Mouse (Mus musculus) heart, postnatal 0 days (tissue): ENCODE measurements around the gene Smtnl1. TPM values are rescaled to one million over a fixed set of nuclear protein-coding genes. Genes with fewer than 3 reads are reported as not detected.

Source experiments
- ATAC-seq: fragments of 200-750 bp; cut with Nextera tagmentation; 2 replicates; pipeline ENCODE4 v1.8.0; 2017; ENCODE audit warnings: low read depth, moderate number of reproducible peaks, moderate library complexity; ENCODE audit not compliant: insufficient read depth
- DNase-seq: peaks from one replicate; pipeline ENCODE4 v3.0.0-alpha.2; 2016; ENCODE audit warnings: low spot score
- H3K27ac ChIP-seq: fragments of 300-500 bp; sonication (generic); 2 replicates; pipeline ENCODE4 v1.5.1; 2014; ENCODE audit warnings: low read depth, mild to moderate bottlenecking
- H3K27me3 ChIP-seq: fragments of 300-500 bp; sonication (generic); 2 replicates; pipeline ENCODE4 v1.6.1; 2014; ENCODE audit warnings: low read length, mixed read lengths; ENCODE audit not compliant: control insufficient read depth, insufficient read depth
- H3K36me3 ChIP-seq: fragments of 300-500 bp; sonication (generic); replicated peaks from 2 replicates; pipeline ENCODE4 v1.6.1; 2014; ENCODE audit warnings: low read length, mixed read lengths; ENCODE audit not compliant: control insufficient read depth, insufficient read depth
- H3K4me1 ChIP-seq: fragments of 300-500 bp; sonication (generic); 2 replicates; pipeline ENCODE4 v1.6.1; 2014; ENCODE audit warnings: antibody characterized with exemption; ENCODE audit not compliant: control insufficient read depth, insufficient read depth
- H3K4me2 ChIP-seq: fragments of 300-500 bp; sonication (generic); 2 replicates; pipeline ENCODE4 v1.6.1; 2014; ENCODE audit warnings: low read depth, mild to moderate bottlenecking, low read length, moderate library complexity
- H3K4me3 ChIP-seq: fragments of 300-500 bp; sonication (generic); 2 replicates; pipeline ENCODE4 v1.5.1; 2014; ENCODE audit warnings: low read depth, low read length
- H3K9ac ChIP-seq: fragments of 300-500 bp; sonication (generic); replicated peaks from 2 replicates; pipeline ENCODE4 v1.6.1; 2014; ENCODE audit warnings: low read depth, low read length, mixed read lengths
- H3K9me3 ChIP-seq: fragments of 300-500 bp; sonication (generic); replicated peaks from 2 replicates; pipeline ENCODE4 v1.6.1; 2016; ENCODE audit warnings: low read length; ENCODE audit not compliant: control insufficient read depth
- CTCF ChIP-seq: IDR thresholded peaks from 2 replicates; pipeline ENCODE4 v1.5.1; 2016; ENCODE audit warnings: antibody characterized with exemption, control low read depth, low read depth
- EP300 ChIP-seq: IDR thresholded peaks from 2 replicates; pipeline ENCODE4 v1.6.1; 2016; ENCODE audit warnings: antibody characterized with exemption, low read depth
- WGBS: fragments of 180-500 bp; shearing (Covaris S2); extraction: QIAGEN DNeasy Blood & Tissue Kit; methylation state at CpG from one replicate; pipeline ENCODE4 v1.1.7; 2014; 5-methylcytosine and 5-hydroxymethylcytosine counted together
- polyA plus RNA-seq: library from polyadenylated mRNA; unstranded; fragments of >200 nt; fragmentation: Nextera tagmentation; extraction: Ambion mirVana; gene quantifications from 2 replicates; pipeline ENCODE4 v1.2.1, GENCODE M21; 2015
- total RNA-seq: library from RNA; depleted of rRNA; stranded (reverse); fragments of >200 nt; gene quantifications from 2 replicates; pipeline ENCODE4 v1.2.3, GENCODE M21; 2014; ENCODE audit warnings: low replicate concordance; rRNA removed

Gene Smtnl1
- total and polyA plus RNA-seq, 2 experiments from 2014 or later = 0.12 TPM; not detected in 1

DNA sequence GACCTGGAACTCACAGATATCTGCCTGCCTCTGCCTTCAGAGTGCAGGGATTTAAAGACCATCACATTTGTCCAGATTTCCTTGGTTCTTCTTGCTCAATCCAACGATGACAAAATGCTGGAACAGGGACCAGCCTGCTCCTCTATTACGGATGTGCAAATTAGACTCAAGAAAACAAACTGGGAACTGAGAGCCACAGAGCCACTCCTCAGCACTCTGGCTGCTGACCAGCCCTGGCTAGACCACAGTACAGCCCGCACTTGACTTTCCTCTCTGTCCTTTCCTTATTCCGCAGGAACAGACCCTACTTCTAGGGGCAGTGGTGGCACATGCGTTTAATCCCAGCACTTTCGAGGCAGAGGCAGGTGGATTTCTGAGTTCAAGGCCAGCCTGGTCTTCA, 52.0 kb downstream of the Smtnl1 start:
- no peaks in the 10 kb centered on the region for H3K36me3 ChIP-seq
- H3K4me3 ChIP-seq = no peak overlapping the region
- no peak overlapping the region for H3K9ac ChIP-seq
- H3K9me3 ChIP-seq = no peaks in the 10 kb centered on the region
- H3K4me1 ChIP-seq = no peaks in the 10 kb centered on the region
- ATAC-seq = no peak
- no peaks in the 10 kb centered on the region; the same call in 1 of the 2 replicates for H3K27me3 ChIP-seq
- H3K27ac ChIP-seq = no peak overlapping the region
- WGBS = 65% methylated on average over 6 of the region's 6 CpGs
- no peak for DNase-seq
- no peak overlapping the region for H3K4me2 ChIP-seq
- no peak for TF ChIP-seq EP300
- TF ChIP-seq CTCF = no peak

DNA sequence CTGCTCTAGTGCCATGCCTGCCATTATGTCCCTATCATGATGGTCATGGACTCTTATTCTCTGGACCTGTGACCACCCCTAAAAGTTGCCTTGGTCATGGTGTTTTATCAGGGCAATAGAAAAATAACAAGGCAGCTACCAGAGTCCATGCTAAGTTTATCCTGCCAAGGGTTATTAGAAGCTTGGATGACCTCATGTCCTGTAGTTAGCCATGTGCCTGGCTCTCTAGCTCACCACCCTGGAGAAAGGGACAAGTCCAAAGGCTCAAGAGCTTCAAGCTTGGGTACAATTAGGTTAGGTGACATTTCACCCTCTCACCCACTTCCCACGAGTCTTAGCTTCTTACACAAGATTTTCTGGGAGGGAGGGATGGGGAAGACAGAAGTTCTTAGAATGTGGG, 59.6 kb downstream of the Smtnl1 start:
- no peak overlapping the region for H3K9ac ChIP-seq
- DNase-seq = no peak
- no peak for ATAC-seq
- TF ChIP-seq CTCF (no peak), EP300 (no peak)
- H3K27me3 ChIP-seq = no peaks in the 10 kb centered on the region
- H3K36me3 ChIP-seq = no peaks in the 10 kb centered on the region
- no peak overlapping the region for H3K4me2 ChIP-seq
- H3K27ac ChIP-seq = no peak overlapping the region
- H3K9me3 ChIP-seq = no peaks in the 10 kb centered on the region
- H3K4me1 ChIP-seq = no peaks in the 10 kb centered on the region
- WGBS = 39% methylated on average over 1 of the region's 1 CpGs
- H3K4me3 ChIP-seq = no peak overlapping the region

DNA sequence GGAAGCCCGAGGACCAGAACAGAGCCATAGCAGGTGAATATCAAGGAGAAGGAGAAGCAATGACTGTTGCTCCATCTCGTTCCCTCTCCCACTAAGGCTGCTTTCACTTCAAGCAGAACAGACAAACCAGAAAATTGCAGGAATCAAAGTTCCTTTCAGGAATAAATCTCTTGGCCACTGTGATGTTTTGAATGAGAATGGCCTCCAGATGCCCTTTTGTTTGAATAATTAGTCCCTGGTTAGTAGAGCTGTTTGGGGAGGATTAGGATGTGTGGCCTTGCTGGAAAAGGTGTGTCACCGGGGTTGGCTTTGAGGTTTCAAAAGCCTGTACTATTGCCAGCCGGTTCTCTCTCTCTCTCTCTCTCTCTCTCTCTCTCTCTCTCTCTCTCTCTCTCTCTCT, 60.2 kb downstream of the Smtnl1 start:
- 54% methylated on average over 4 of the region's 4 CpGs for WGBS

DNA sequence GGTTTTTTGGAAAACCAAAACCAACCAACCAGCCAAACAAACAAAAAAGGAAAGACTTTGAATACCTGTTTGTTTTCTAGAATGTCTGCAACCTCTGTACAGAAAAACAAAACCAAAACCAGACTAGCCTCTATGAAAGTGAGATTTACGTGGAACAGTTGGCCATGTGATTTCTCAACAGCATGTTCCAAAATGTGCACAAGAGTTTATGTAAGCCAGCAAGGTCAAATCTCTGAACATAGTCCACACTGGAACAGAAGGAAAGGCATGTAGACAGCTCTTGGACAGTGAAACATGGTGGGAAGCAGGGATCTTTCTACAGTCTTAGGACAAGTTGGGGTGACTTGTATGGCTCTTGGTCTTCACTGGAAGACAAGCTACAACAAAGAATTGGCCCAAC, 60.6 kb downstream of the Smtnl1 start:
- ATAC-seq (no peak), DNase-seq (no peak)
- H3K27ac ChIP-seq = no peak overlapping the region
- no peak for TF ChIP-seq CTCF
- no peak for TF ChIP-seq EP300
- no peak overlapping the region for H3K4me3 ChIP-seq
- no peaks in the 10 kb centered on the region for H3K9me3 ChIP-seq
- H3K4me2 ChIP-seq = no peak overlapping the region
- H3K4me1 ChIP-seq = no peaks in the 10 kb centered on the region
- 89% methylated on average over 1 of the region's 1 CpGs for WGBS
- H3K36me3 ChIP-seq = no peaks in the 10 kb centered on the region
- H3K9ac ChIP-seq = no peak overlapping the region
- H3K27me3 ChIP-seq = no peaks in the 10 kb centered on the region

More for the DNA sequence above, 60.2 kb downstream of the Smtnl1 start:
- H3K36me3 ChIP-seq = no peaks in the 10 kb centered on the region
- TF ChIP-seq CTCF (no peak), EP300 (no peak)
- H3K9me3 ChIP-seq = no peaks in the 10 kb centered on the region
- DNase-seq = no peak
- no peak for ATAC-seq
- no peaks in the 10 kb centered on the region for H3K27me3 ChIP-seq
- no peak overlapping the region for H3K27ac ChIP-seq
- no peak overlapping the region for H3K4me3 ChIP-seq
- H3K4me2 ChIP-seq = no peak overlapping the region
- H3K9ac ChIP-seq = no peak overlapping the region
- H3K4me1 ChIP-seq = no peaks in the 10 kb centered on the region

DNA sequence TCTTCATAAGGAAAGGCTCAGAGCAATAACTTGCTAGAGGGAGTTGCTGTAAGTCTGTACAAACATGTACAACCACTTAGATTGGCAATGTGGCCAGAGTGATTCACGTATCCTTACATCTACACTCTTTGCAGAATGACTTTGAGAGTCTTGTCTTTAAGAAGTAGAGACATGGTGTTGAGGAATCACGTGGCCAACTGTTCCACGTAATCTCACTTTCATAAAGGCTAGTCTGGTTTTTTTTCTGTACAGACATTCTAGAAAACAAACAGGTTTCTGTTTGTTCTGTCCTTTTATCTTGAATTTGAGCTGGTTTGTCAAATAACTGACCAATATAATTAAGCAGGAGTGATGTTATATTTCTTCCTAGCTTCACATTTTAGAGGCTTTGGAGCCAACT, 61.1 kb downstream of the Smtnl1 start:
- DNase-seq (no peak), ATAC-seq (no peak)
- Histone ChIP-seq H3K27me3 (no peaks in the 10 kb centered on the region), H3K9me3 (no peaks in the 10 kb centered on the region), H3K4me3 (no peak overlapping the region), H3K4me2 (no peak overlapping the region), H3K36me3 (no peaks in the 10 kb centered on the region), H3K27ac (no peak overlapping the region), H3K4me1 (no peaks in the 10 kb centered on the region), H3K9ac (no peak overlapping the region)
- 64% methylated on average over 3 of the region's 3 CpGs for WGBS
- TF ChIP-seq EP300 (no peak), CTCF (no peak)

Other genes starting within 250 kb of the Smtnl1 start
- gene Ctnnd1, start 171.9 kb downstream of the Smtnl1 start, total RNA-seq = 121 and 156 TPM in 2 replicates
- gene Ctnnd1, start 171.9 kb downstream of the Smtnl1 start, polyA plus RNA-seq = 26.5 and 29.8 TPM in 2 replicates
- gene Btbd18, start 163.6 kb downstream of the Smtnl1 start, total RNA-seq = not detected in 2 replicates
- 0.05 and 0.08 TPM in 2 replicates for gene Btbd18, start 163.6 kb downstream of the Smtnl1 start, polyA plus RNA-seq
- gene Selenoh, start 151.9 kb downstream of the Smtnl1 start, total RNA-seq = 240 and 350 TPM in 2 replicates
- 137 and 149 TPM in 2 replicates for gene Selenoh, start 151.9 kb downstream of the Smtnl1 start, polyA plus RNA-seq
- gene Gm28635, start 144.6 kb downstream of the Smtnl1 start, total RNA-seq = not detected in 2 replicates
- not detected in 2 replicates for gene Gm28635, start 144.6 kb downstream of the Smtnl1 start, polyA plus RNA-seq
- 8.1 and 41.5 TPM in 2 replicates for gene Med19, start 144.2 kb downstream of the Smtnl1 start, total RNA-seq
- 15.9 and 17.0 TPM in 2 replicates for gene Med19, start 144.2 kb downstream of the Smtnl1 start, polyA plus RNA-seq
- gene Tmx2, start 143.5 kb downstream of the Smtnl1 start, total RNA-seq = 82.7 and 85.6 TPM in 2 replicates
- gene Tmx2, start 143.5 kb downstream of the Smtnl1 start, polyA plus RNA-seq = 151 and 159 TPM in 2 replicates
- 46.5 and 46.8 TPM in 2 replicates for gene Zdhhc5, start 107.5 kb downstream of the Smtnl1 start, total RNA-seq
- 20.5 TPM in 2 replicates for gene Zdhhc5, start 107.5 kb downstream of the Smtnl1 start, polyA plus RNA-seq
- gene Clp1, start 95.3 kb downstream of the Smtnl1 start, total RNA-seq = 5.2 and 5.8 TPM in 2 replicates
- gene Clp1, start 95.3 kb downstream of the Smtnl1 start, polyA plus RNA-seq = 10.1 and 10.5 TPM in 2 replicates
- not detected in 2 replicates for gene Ypel4, start 88.6 kb downstream of the Smtnl1 start, total RNA-seq
- gene Ypel4, start 88.6 kb downstream of the Smtnl1 start, polyA plus RNA-seq = 1.1 and 1.2 TPM in 2 replicates
- gene Gm19426, start 79.0 kb downstream of the Smtnl1 start, total RNA-seq = 4.3 TPM in 1 of 2 replicates, not detected in the other
- gene Gm19426, start 79.0 kb downstream of the Smtnl1 start, polyA plus RNA-seq = 3.0 and 3.1 TPM in 2 replicates
- 26.3 and 31.2 TPM in 2 replicates for gene Serping1, start 47.2 kb downstream of the Smtnl1 start, total RNA-seq
- gene Serping1, start 47.2 kb downstream of the Smtnl1 start, polyA plus RNA-seq = 37.1 and 38.8 TPM in 2 replicates
- 40.0 and 47.0 TPM in 2 replicates for gene Ube2l6, start 23.8 kb downstream of the Smtnl1 start, total RNA-seq
- 29.8 and 36.9 TPM in 2 replicates for gene Ube2l6, start 23.8 kb downstream of the Smtnl1 start, polyA plus RNA-seq
- 117 and 140 TPM in 2 replicates for gene Timm10, start 4.3 kb upstream of the Smtnl1 start, total RNA-seq
- gene Timm10, start 4.3 kb upstream of the Smtnl1 start, polyA plus RNA-seq = 129 and 133 TPM in 2 replicates
- gene Slc43a1, start 16.2 kb upstream of the Smtnl1 start, total RNA-seq = 3.9 and 14.1 TPM in 2 replicates
- 2.8 and 2.9 TPM in 2 replicates for gene Slc43a1, start 16.2 kb upstream of the Smtnl1 start, polyA plus RNA-seq
- gene Rtn4rl2, start 64.1 kb upstream of the Smtnl1 start, total RNA-seq = 1.6 and 9.2 TPM in 2 replicates
- gene Rtn4rl2, start 64.1 kb upstream of the Smtnl1 start, polyA plus RNA-seq = 0.91 and 1.1 TPM in 2 replicates
- 101 and 140 TPM in 2 replicates for gene Slc43a3, start 113.9 kb upstream of the Smtnl1 start, total RNA-seq
- 43.0 and 43.5 TPM in 2 replicates for gene Slc43a3, start 113.9 kb upstream of the Smtnl1 start, polyA plus RNA-seq
- not detected in 2 replicates for gene Prg2, start 157.8 kb upstream of the Smtnl1 start, total RNA-seq
- gene Prg2, start 157.8 kb upstream of the Smtnl1 start, polyA plus RNA-seq = not detected in 2 replicates
- gene Prg3, start 165.6 kb upstream of the Smtnl1 start, total RNA-seq = not detected in 2 replicates
- not detected in 2 replicates for gene Prg3, start 165.6 kb upstream of the Smtnl1 start, polyA plus RNA-seq
- 106 and 115 TPM in 2 replicates for gene Ssrp1, start 214.6 kb upstream of the Smtnl1 start, total RNA-seq
- gene Ssrp1, start 214.6 kb upstream of the Smtnl1 start, polyA plus RNA-seq = 60.3 and 63.7 TPM in 2 replicates
- not detected in 2 replicates for gene P2rx3, start 214.8 kb upstream of the Smtnl1 start, total RNA-seq
- gene P2rx3, start 214.8 kb upstream of the Smtnl1 start, polyA plus RNA-seq = 0.21 and 0.23 TPM in 2 replicates
- 40.5 and 69.5 TPM in 2 replicates for gene Tnks1bp1, start 225.4 kb upstream of the Smtnl1 start, total RNA-seq
- gene Tnks1bp1, start 225.4 kb upstream of the Smtnl1 start, polyA plus RNA-seq = 15.4 and 17.7 TPM in 2 replicates